Mouse (Mus musculus): ENCODE results near the gene Il25. TPM values are rescaled to one million over a fixed set of nuclear protein-coding genes. Genes with fewer than 3 reads are reported as not detected.
"Not testable (repeated sequence)": the region's sequence is repeated elsewhere in the genome, so short reads cannot be mapped to it uniquely, and the experiment has no call there.

Il25 gene
- polyA plus RNA-seq, 1 experiment from 2014 or later, result not detected

- Histone ChIP-seq H3K4me2 (ENCODE audit: low read depth, low read length) (no peak within 1 kb of the TSS), H3K27ac (ENCODE audit: low read length) (no peak within 1 kb of the TSS), H3K9me3 (replicated peaks; ENCODE audit: control insufficient read depth, low read length) (no peaks in the 10 kb centered on the region), H3K4me1 (ENCODE audit: control insufficient read depth, insufficient read depth, low read length) (no peaks in the 10 kb centered on the region), H3K4me3 (replicated peaks; ENCODE audit: low read length) (no peak within 1 kb of the TSS), H3K9ac (ENCODE audit: low read length) (no peak within 1 kb of the TSS), H3K36me3 (ENCODE audit: control insufficient read depth, insufficient read depth, low read length) (no peaks in the 10 kb centered on the region), H3K27me3 (ENCODE audit: control insufficient read depth, insufficient read depth, low read length) (no peaks in the 10 kb centered on the region)
- no peak for ATAC-seq (ENCODE audit: insufficient read depth, low FRiP score)
- 61% methylated on average over 7 of the region's 7 CpGs for WGBS
These were observed 34.0 kb downstream of the Il25 start, which contains the start of gene Myh6 for GRCm38 (mm10) chr14:54966320-54966977. Gene Myh6 (minus strand): TSS chr14:54966927.

- no peak overlapping the region for H3K4me2 ChIP-seq (ENCODE audit: low read depth, low read length)
- H3K27ac ChIP-seq (ENCODE audit: low read length), result no peak overlapping the region
- no peak overlapping the region for H3K9ac ChIP-seq (ENCODE audit: low read length)
- 92% methylated on average over 3 of the region's 3 CpGs for WGBS
- no peak overlapping the region for H3K4me3 ChIP-seq (replicated peaks; ENCODE audit: low read length)
- ATAC-seq (ENCODE audit: insufficient read depth, low FRiP score), result no peak
- H3K27me3 ChIP-seq (ENCODE audit: control insufficient read depth, insufficient read depth, low read length), result no peaks in the 10 kb centered on the region
- H3K36me3 ChIP-seq (ENCODE audit: control insufficient read depth, insufficient read depth, low read length), result no peaks in the 10 kb centered on the region
- H3K4me1 ChIP-seq (ENCODE audit: control insufficient read depth, insufficient read depth, low read length), result no peaks in the 10 kb centered on the region
- no peaks in the 10 kb centered on the region for H3K9me3 ChIP-seq (replicated peaks; ENCODE audit: control insufficient read depth, low read length)
These were observed 35.4 kb downstream of the Il25 start for GRCm38 (mm10) chr14:54967874-54968273.

GRCm38 (mm10) chr14:54968344-54968743 lies 35.8 kb downstream of the Il25 start:
- ATAC-seq (ENCODE audit: insufficient read depth, low FRiP score), result no peak
- H3K4me1 ChIP-seq (ENCODE audit: control insufficient read depth, insufficient read depth, low read length), result no peaks in the 10 kb centered on the region

GRCm38 (mm10) chr14:54972786-54973185 lies 40.3 kb downstream of the Il25 start:
- not testable (repeated sequence) for H3K27ac ChIP-seq (ENCODE audit: low read length); H3K27me3 ChIP-seq (ENCODE audit: control insufficient read depth, insufficient read depth, low read length); H3K9me3 ChIP-seq (replicated peaks; ENCODE audit: control insufficient read depth, low read length); H3K36me3 ChIP-seq (ENCODE audit: control insufficient read depth, insufficient read depth, low read length); H3K4me2 ChIP-seq (ENCODE audit: low read depth, low read length); ATAC-seq (ENCODE audit: insufficient read depth, low FRiP score); H3K4me1 ChIP-seq (ENCODE audit: control insufficient read depth, insufficient read depth, low read length); H3K9ac ChIP-seq (ENCODE audit: low read length); H3K4me3 ChIP-seq (replicated peaks; ENCODE audit: low read length)
- 86% methylated on average over 8 of the region's 11 CpGs for WGBS

More at GRCm38 (mm10) chr14:54968344-54968743, 35.8 kb downstream of the Il25 start:
- Histone ChIP-seq H3K9me3 (replicated peaks; ENCODE audit: control insufficient read depth, low read length) (no peaks in the 10 kb centered on the region), H3K27me3 (ENCODE audit: control insufficient read depth, insufficient read depth, low read length) (no peaks in the 10 kb centered on the region), H3K36me3 (ENCODE audit: control insufficient read depth, insufficient read depth, low read length) (no peaks in the 10 kb centered on the region), H3K4me2 (ENCODE audit: low read depth, low read length) (no peak overlapping the region), H3K4me3 (replicated peaks; ENCODE audit: low read length) (no peak overlapping the region), H3K27ac (ENCODE audit: low read length) (no peak overlapping the region), H3K9ac (ENCODE audit: low read length) (no peak overlapping the region)

GRCm38 (mm10) chr14:54974068-54974791 lies 41.7 kb downstream of the Il25 start:
- Histone ChIP-seq H3K9ac (ENCODE audit: low read length) (no peak overlapping the region), H3K4me3 (replicated peaks; ENCODE audit: low read length) (no peak overlapping the region), H3K4me2 (ENCODE audit: low read depth, low read length) (no peak overlapping the region), H3K27ac (ENCODE audit: low read length) (no peak overlapping the region), H3K36me3 (ENCODE audit: control insufficient read depth, insufficient read depth, low read length) (no peaks in the 10 kb centered on the region), H3K27me3 (ENCODE audit: control insufficient read depth, insufficient read depth, low read length) (no peaks in the 10 kb centered on the region), H3K4me1 (ENCODE audit: control insufficient read depth, insufficient read depth, low read length) (no peaks in the 10 kb centered on the region), H3K9me3 (replicated peaks; ENCODE audit: control insufficient read depth, low read length) (no peaks in the 10 kb centered on the region)
- ATAC-seq (ENCODE audit: insufficient read depth, low FRiP score), result no peak
- WGBS, result 78% methylated on average over 6 of the region's 6 CpGs

GRCm38 (mm10) chr14:54976633-54977032 lies 44.1 kb downstream of the Il25 start, which contains the start of gene Gm17428:
Gene Gm17428 (plus strand): TSS chr14:54976933.
- Histone ChIP-seq H3K9me3 (replicated peaks; ENCODE audit: control insufficient read depth, low read length) (no peaks in the 10 kb centered on the region), H3K4me2 (ENCODE audit: low read depth, low read length) (no peak within 1 kb of the TSS), H3K27me3 (ENCODE audit: control insufficient read depth, insufficient read depth, low read length) (no peaks in the 10 kb centered on the region), H3K36me3 (ENCODE audit: control insufficient read depth, insufficient read depth, low read length) (no peaks in the 10 kb centered on the region), H3K27ac (ENCODE audit: low read length) (no peak within 1 kb of the TSS), H3K4me3 (replicated peaks; ENCODE audit: low read length) (no peak within 1 kb of the TSS), H3K4me1 (ENCODE audit: control insufficient read depth, insufficient read depth, low read length) (no peaks in the 10 kb centered on the region), H3K9ac (ENCODE audit: low read length) (no peak within 1 kb of the TSS)
- 59% methylated on average over 1 of the region's 1 CpGs for WGBS
- ATAC-seq (ENCODE audit: insufficient read depth, low FRiP score), result no peak

GRCm38 (mm10) chr14:54978664-54979063 lies 46.2 kb downstream of the Il25 start:
- no peaks in the 10 kb centered on the region for H3K36me3 ChIP-seq (ENCODE audit: control insufficient read depth, insufficient read depth, low read length)
- no peaks in the 10 kb centered on the region for H3K4me1 ChIP-seq (ENCODE audit: control insufficient read depth, insufficient read depth, low read length)
- no peak for ATAC-seq (ENCODE audit: insufficient read depth, low FRiP score)
- H3K9ac ChIP-seq (ENCODE audit: low read length), result no peak overlapping the region
- H3K9me3 ChIP-seq (replicated peaks; ENCODE audit: control insufficient read depth, low read length), result no peaks in the 10 kb centered on the region
- WGBS, result 77% methylated on average over 8 of the region's 8 CpGs
- H3K27me3 ChIP-seq (ENCODE audit: control insufficient read depth, insufficient read depth, low read length), result no peaks in the 10 kb centered on the region
- no peak overlapping the region for H3K4me3 ChIP-seq (replicated peaks; ENCODE audit: low read length)
- H3K27ac ChIP-seq (ENCODE audit: low read length), result no peak overlapping the region
- no peak overlapping the region for H3K4me2 ChIP-seq (ENCODE audit: low read depth, low read length)

GRCm38 (mm10) chr14:54981934-54982333 lies 49.4 kb downstream of the Il25 start:
- no peaks in the 10 kb centered on the region for H3K9me3 ChIP-seq (replicated peaks; ENCODE audit: control insufficient read depth, low read length)
- no peaks in the 10 kb centered on the region for H3K36me3 ChIP-seq (ENCODE audit: control insufficient read depth, insufficient read depth, low read length)
- WGBS, result 91% methylated on average over 7 of the region's 7 CpGs
- ATAC-seq (ENCODE audit: insufficient read depth, low FRiP score), result no peak
- H3K27ac ChIP-seq (ENCODE audit: low read length), result no peak overlapping the region
- no peaks in the 10 kb centered on the region for H3K4me1 ChIP-seq (ENCODE audit: control insufficient read depth, insufficient read depth, low read length)
- H3K4me2 ChIP-seq (ENCODE audit: low read depth, low read length), result no peak overlapping the region
- H3K9ac ChIP-seq (ENCODE audit: low read length), result no peak overlapping the region
- H3K27me3 ChIP-seq (ENCODE audit: control insufficient read depth, insufficient read depth, low read length), result no peaks in the 10 kb centered on the region
- H3K4me3 ChIP-seq (replicated peaks; ENCODE audit: low read length), result no peak overlapping the region

Data from stomach, embryonic 16.5 days (tissue).